Mouse (Mus musculus): ENCODE data around the gene Elf2.

- TF ChIP-seq POLR2A (IDR thresholded peaks at IDR 0.05; ENCODE audit: borderline replicate concordance, low read depth, low read length): no peak
- TF ChIP-seq CTCF (IDR thresholded peaks at IDR 0.05; ENCODE audit: low read depth, low read length): no peak
Measured at GRCm38 (mm10) chr3:51204897-51205296, 135.6 kb downstream of the Elf2 start.

All from bone marrow macrophage, adult 2 months (primary cell).